Mouse (Mus musculus) small intestine, adult 2 months (tissue): ENCODE data around the gene Slc12a8. TPM values are rescaled to one million over a fixed set of nuclear protein-coding genes. Genes with fewer than 3 reads are reported as not detected.

ENCODE experiments used
- H3K27ac ChIP-seq: fragments of 200-500 bp; 2 replicates; pipeline ENCODE4 v1.5.1; 2012; ENCODE audit warnings: low read depth, low read length, control low read depth, inconsistent platforms; ENCODE audit not compliant: insufficient read depth
- H3K27me3 ChIP-seq: fragments of 200-500 bp; 2 replicates; pipeline ENCODE4 v1.6.1; 2012; ENCODE audit warnings: mild to moderate bottlenecking, moderate library complexity, low read length, inconsistent platforms; ENCODE audit not compliant: control insufficient read depth, insufficient read depth
- H3K36me3 ChIP-seq: fragments of 200-500 bp; 2 replicates; pipeline ENCODE4 v1.6.1; 2012; ENCODE audit warnings: mild to moderate bottlenecking, low read length, control low read depth, inconsistent platforms; ENCODE audit not compliant: control insufficient read depth, insufficient read depth
- H3K4me1 ChIP-seq: fragments of 200-500 bp; 2 replicates; pipeline ENCODE4 v1.6.1; 2012; ENCODE audit warnings: low read length, inconsistent platforms, mixed read lengths; ENCODE audit not compliant: control insufficient read depth, insufficient read depth, insufficient read length
- H3K4me3 ChIP-seq: fragments of 200-500 bp; 2 replicates; pipeline ENCODE4 v1.5.1; 2012; ENCODE audit warnings: low read depth, mild to moderate bottlenecking, control low read depth, inconsistent platforms, low read length, moderate library complexity
- CTCF ChIP-seq: fragments of 200-500 bp; IDR thresholded peaks from 2 replicates; pipeline ENCODE4 v1.5.1; 2012; ENCODE audit warnings: low read depth, mild to moderate bottlenecking, control low read depth, inconsistent platforms, low read length, moderate library complexity, mixed read lengths; ENCODE audit not compliant: insufficient replicate concordance, insufficient read length; ENCODE audit errors: extremely low read depth
- POLR2A ChIP-seq: fragments of 200-500 bp; IDR thresholded peaks from 2 replicates; pipeline ENCODE4 v1.6.1; 2012; ENCODE audit warnings: low read depth, mild to moderate bottlenecking, control low read depth, inconsistent platforms, low read length, moderate library complexity
- WGBS: fragments of 180-500 bp; shearing (Covaris S2); methylation state at CpG from one replicate; pipeline ENCODE4 v1.1.7; 2018; 5-methylcytosine and 5-hydroxymethylcytosine counted together
- polyA plus RNA-seq: library from polyadenylated mRNA; depleted of rRNA; stranded (reverse); fragments of >200 nt; gene quantifications from 2 replicates; pipeline ENCODE4 v1.2.3, GENCODE M21; 2012

Slc12a8 gene
- polyA plus RNA-seq, 1 experiment, result 46.7 TPM

DNA sequence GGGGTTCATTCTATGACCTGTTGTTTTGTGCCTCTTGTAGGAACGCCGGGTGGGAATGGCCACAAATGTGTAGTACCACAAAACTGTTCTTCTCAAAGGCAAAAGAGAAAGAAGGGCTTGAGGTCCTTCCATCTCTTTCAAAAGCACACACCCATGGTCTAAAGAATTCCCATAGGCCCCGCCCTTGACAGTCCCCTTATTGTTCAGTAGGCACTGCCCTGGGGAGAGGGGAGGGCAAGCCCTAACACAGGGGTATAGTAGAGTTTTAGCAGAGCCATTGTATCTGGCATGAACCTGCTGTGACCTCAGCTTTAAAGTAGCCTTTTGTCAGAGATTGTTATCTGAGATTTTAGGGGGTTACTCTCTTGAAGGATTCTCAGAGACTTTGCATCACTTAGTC lies 98.9 kb downstream of the Slc12a8 start:
- 94% methylated on average over 3 of the region's 3 CpGs for WGBS

DNA sequence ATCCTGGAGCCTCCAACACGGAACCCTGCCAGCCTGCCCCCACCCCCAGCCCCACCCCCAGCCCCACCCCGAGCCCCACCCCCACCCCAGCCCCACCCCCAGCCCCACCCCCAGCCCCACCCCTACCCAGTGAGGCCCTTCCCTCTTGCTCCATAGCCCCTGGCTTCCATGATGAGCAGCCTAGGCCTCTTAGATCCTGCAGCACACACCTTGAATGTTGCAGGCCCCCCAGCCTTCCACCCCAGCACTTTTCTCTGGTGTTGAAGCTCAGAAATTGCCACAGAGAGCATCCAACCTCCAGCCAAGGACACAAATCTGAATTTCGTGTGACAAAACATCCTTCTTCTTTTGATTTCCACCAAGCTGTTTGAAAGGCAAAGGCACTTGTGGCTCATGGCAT lies 104.7 kb downstream of the Slc12a8 start:
- H3K27ac ChIP-seq, result no peak overlapping the region
- WGBS, result 80% methylated on average over 2 of the region's 3 CpGs

More for the DNA sequence above, 98.9 kb downstream of the Slc12a8 start:
- peaks cover 2% of the 10 kb centered on the region; the same call in 1 of the 2 replicates for H3K4me1 ChIP-seq
- H3K4me3 ChIP-seq, result no peak overlapping the region
- no peaks in the 10 kb centered on the region for H3K27me3 ChIP-seq
- TF ChIP-seq CTCF (no peak), POLR2A (no peak)
- no peaks in the 10 kb centered on the region for H3K36me3 ChIP-seq
- H3K27ac ChIP-seq, result no peak overlapping the region

DNA sequence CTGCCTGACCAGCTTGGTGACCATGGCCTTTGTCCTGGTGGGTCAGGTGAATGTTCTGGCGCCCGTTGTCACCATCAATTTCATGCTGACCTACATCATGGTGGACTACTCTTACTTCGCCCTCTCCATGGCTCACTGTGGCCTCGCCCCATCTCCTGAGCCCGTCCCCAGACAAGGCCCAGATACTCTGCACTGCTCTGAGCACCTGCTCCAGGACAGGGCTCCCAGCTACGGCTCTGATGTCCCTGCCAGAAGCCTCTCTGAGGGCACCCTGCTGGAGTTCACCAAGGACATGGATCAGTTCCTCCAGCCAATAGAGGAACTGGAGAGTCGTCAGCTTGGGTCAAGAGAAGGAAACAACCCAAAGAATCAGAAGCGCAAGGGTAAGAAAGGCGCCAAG lies 107.5 kb downstream of the Slc12a8 start:
- 95% methylated on average over 9 of the region's 9 CpGs for WGBS
- H3K36me3 ChIP-seq, result no peaks in the 10 kb centered on the region
- H3K4me3 ChIP-seq, result no peak overlapping the region
- TF ChIP-seq CTCF (no peak), POLR2A (no peak)
- H3K4me1 ChIP-seq, result no peaks in the 10 kb centered on the region
- H3K27me3 ChIP-seq, result no peaks in the 10 kb centered on the region
- no peak overlapping the region for H3K27ac ChIP-seq

More for the DNA sequence above, 104.7 kb downstream of the Slc12a8 start:
- no peak for TF ChIP-seq CTCF
- no peak for TF ChIP-seq POLR2A
- Histone ChIP-seq H3K4me1 (no peaks in the 10 kb centered on the region), H3K27me3 (no peaks in the 10 kb centered on the region), H3K4me3 (no peak overlapping the region), H3K36me3 (no peaks in the 10 kb centered on the region)

DNA sequence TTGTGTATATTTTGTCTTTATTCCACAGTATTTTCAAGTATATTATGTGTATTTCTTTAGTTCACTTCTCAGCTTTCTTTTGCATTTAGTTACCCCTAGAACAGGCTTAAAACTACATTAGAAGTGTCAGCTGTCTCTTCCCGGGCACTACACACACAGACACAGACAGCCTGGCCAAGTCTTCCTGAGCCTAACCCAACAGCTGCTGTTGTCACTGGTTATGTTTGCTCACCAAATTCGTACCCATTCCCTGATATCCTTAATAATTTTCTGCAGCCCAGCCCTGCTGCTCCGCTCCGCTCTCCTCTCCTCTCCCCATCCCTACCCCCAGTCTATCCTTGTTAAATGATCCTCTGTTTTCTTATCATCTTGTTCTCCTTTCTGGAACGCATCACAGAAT lies 112.4 kb downstream of the Slc12a8 start:
- H3K27me3 ChIP-seq, result no peaks in the 10 kb centered on the region
- H3K36me3 ChIP-seq, result no peaks in the 10 kb centered on the region
- no peak overlapping the region for H3K27ac ChIP-seq
- H3K4me1 ChIP-seq, result no peaks in the 10 kb centered on the region
- H3K4me3 ChIP-seq, result no peak overlapping the region
- 82% methylated on average over 5 of the region's 5 CpGs for WGBS
- no peak for TF ChIP-seq CTCF
- no peak for TF ChIP-seq POLR2A

DNA sequence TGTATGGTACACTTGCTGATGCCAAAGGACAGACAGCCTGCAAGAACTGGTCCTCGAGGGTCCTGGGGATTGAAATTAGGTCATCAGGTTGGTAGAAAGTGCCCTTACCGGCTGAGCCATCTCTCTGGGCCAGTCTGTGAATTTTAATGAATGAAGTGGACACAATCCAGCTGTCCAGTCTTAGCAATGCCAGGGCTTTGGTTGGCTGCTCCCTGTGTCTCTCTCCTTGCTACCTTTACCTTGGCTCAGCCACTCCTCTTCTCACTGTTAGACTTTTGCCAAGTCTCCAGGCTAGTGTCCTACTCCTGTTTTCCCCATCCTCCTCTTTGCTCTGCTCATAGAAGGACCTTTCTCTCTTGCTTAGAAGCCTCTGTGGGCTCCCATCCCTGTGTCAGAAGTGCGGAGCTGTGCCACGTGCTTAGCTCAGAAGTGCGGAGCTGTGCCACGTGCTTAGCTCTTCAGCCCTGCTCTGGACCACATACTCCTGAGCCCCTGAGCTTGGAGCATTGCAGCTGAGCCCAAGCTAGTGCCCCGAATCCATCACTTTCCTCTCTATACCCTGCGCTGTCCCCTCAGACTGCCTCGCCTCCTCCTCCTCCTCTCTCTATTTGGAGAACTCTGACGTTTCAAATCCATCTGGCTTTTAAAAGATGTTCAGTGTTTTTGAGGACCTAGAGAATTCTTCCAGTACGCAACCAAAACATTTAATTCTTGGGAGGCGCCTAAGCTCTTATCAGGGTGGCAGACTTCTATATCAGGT lies 118.9 kb downstream of the Slc12a8 start:
- H3K4me1 ChIP-seq, result no peaks in the 10 kb centered on the region
- TF ChIP-seq CTCF (no peak), POLR2A (no peak)
- H3K36me3 ChIP-seq, result no peaks in the 10 kb centered on the region
- H3K4me3 ChIP-seq, result no peak overlapping the region
- H3K27me3 ChIP-seq, result no peaks in the 10 kb centered on the region
- WGBS, result 88% methylated on average over 12 of the region's 12 CpGs
- H3K27ac ChIP-seq, result no peak overlapping the region

- 52% methylated on average over 3 of the region's 3 CpGs for WGBS
- TF ChIP-seq POLR2A (no peak), CTCF (no peak)
- Histone ChIP-seq H3K27me3 (no peaks in the 10 kb centered on the region), H3K27ac (no peak overlapping the region), H3K4me3 (no peak overlapping the region), H3K36me3 (no peaks in the 10 kb centered on the region), H3K4me1 (no peaks in the 10 kb centered on the region)
Measured at GRCm38 (mm10) chr16:33641779-33642178, 124.7 kb downstream of the Slc12a8 start.

- Histone ChIP-seq H3K27me3 (no peaks in the 10 kb centered on the region), H3K27ac (no peak overlapping the region), H3K36me3 (peaks cover 1% of the 10 kb centered on the region; the same call in 1 of the 2 replicates), H3K4me1 (no peaks in the 10 kb centered on the region), H3K4me3 (no peak overlapping the region)
- 97% methylated on average over 6 of the region's 6 CpGs for WGBS
- no peak for TF ChIP-seq POLR2A
- no peak for TF ChIP-seq CTCF
Measured at GRCm38 (mm10) chr16:33653116-33653515, 136.0 kb downstream of the Slc12a8 start.
